Mouse (Mus musculus) cerebellum, postnatal 36 days (tissue): ENCODE measurements around the gene Olfr390.

Experiments
- DNase-seq, 2 experiments: peaks; one replicate each; pipeline ENCODE4 v3.0.0; 2021 to 2022; ENCODE audit warnings: mixed read lengths in 2 of 2

Olfr390 gene

GRCm38 (mm10) chr11:73782664-73783063, at the start of gene Olfr390:
TSS of gene Olfr390 (plus strand) at chr11:73782964.
- DNase-seq, result no peak

DNA sequence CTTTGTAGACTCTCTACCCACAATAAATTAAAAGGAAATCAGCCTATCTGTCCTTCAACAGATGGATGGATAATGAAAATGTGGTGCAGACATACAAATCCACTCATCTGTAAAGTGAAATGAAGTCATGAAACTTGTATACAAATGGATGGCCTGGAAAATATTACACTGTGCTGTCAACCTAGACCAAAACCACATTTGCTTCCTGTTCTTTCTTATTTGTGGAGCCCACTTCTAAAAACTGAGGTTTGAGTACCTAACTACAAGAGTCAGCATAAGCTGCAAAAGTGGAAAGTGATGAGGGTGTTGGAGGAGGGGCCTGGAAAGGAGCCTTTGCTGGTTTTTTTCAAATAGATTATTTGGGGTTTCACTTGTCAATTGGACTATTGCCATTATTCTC, 23.6 kb upstream of the Olfr390 start:
- no peak for DNase-seq

DNA sequence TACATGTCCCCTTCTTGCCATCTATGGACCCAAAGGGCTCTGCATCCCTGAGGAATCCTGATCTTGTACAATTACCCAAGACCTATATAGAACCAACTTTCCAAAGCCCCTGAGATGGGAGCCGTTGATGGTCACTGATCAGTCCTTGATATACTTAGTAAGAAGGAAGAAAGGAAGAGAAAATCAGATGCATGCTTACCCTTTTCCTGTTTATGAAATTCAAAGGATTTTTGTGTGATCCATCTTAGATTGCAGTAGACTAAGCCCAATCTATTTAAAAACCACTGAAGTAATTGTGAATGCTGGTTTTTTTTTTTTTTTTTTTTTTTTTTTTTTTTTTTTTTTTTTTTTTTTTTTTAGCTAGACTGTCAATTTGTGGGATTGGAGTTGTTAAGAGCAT, 2.2 kb upstream of the Olfr390 start, which contains the start of gene Olfr389:
Olfr389 (minus strand) TSS at position 101 of the 400 bp plus-strand sequence.
- DNase-seq, result no peak

- no peak for DNase-seq
Observed at GRCm38 (mm10) chr11:73802952-73803351, 20.2 kb downstream of the Olfr390 start, which contains the start of gene Olfr391-ps. TSS of gene Olfr391-ps (minus strand) at chr11:73803052.

DNA sequence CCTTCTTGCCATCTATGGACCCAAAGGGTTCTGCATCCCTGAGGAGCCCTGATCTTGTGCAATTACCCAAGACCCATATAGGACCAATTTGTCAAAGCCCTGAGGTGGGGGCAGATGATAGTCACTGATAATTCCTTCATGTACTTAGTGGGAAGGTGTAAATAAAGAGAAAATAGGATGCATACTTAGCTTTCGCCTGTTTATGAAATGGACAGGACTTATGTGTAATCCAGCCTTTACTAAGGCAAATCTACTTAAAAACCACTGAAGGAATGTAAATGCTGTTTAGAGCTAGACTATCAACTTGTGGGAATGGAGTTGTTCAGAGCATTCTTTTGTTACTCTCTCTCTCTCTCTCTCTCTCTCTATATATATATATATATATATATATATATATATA, 34.2 kb downstream of the Olfr390 start, which contains the start of gene Olfr392:
Olfr392 (minus strand) TSS at position 101 of the 400 bp plus-strand sequence.
- no peak for DNase-seq
